Mouse (Mus musculus): ENCODE measurements around the gene Rpl18. TPM values are rescaled to one million over a fixed set of nuclear protein-coding genes. Genes with fewer than 3 reads are reported as not detected.

Rpl18 gene
- polyA plus RNA-seq, 1 experiment from 2014 or later: 603 TPM

GRCm38 (mm10) chr7:45730727-45731431 lies 15.6 kb downstream of the Rpl18 start:
- H3K27me3 ChIP-seq (ENCODE audit: control insufficient read depth, insufficient read depth, low read length): no peaks in the 10 kb centered on the region
- no peak overlapping the region for H3K4me2 ChIP-seq (ENCODE audit: low read depth, low read length)
- H3K27ac ChIP-seq (ENCODE audit: low read depth, low read length): no peak overlapping the region
- no peak overlapping the region for H3K9ac ChIP-seq (replicated peaks; ENCODE audit: low read depth, low read length)
- 16% methylated on average over 16 of the region's 16 CpGs for WGBS
- no peak overlapping the region for H3K4me3 ChIP-seq (ENCODE audit: low read depth, low read length)
- no peak; the same call in 1 of the 2 replicates for ATAC-seq (ENCODE audit: low read depth)
- 0 out of 2 replicates have a peak, but pooled peaks cover 7% of the 10 kb centered on the region for H3K36me3 ChIP-seq (ENCODE audit: control insufficient read depth, insufficient read depth, low read length)
- H3K9me3 ChIP-seq (ENCODE audit: control insufficient read depth, low read length): no peaks in the 10 kb centered on the region
- no peaks in the 10 kb centered on the region for H3K4me1 ChIP-seq (ENCODE audit: control insufficient read depth, insufficient read depth, low read length)

- H3K36me3 ChIP-seq (ENCODE audit: control insufficient read depth, insufficient read depth, low read length): no peaks in the 10 kb centered on the region
- no peaks in the 10 kb centered on the region for H3K4me1 ChIP-seq (ENCODE audit: control insufficient read depth, insufficient read depth, low read length)
- no peak overlapping the region for H3K4me2 ChIP-seq (ENCODE audit: low read depth, low read length)
- H3K27me3 ChIP-seq (ENCODE audit: control insufficient read depth, insufficient read depth, low read length): no peaks in the 10 kb centered on the region
- 80% methylated on average over 5 of the region's 5 CpGs for WGBS
- H3K27ac ChIP-seq (ENCODE audit: low read depth, low read length): no peak overlapping the region
- no peak overlapping the region for H3K9ac ChIP-seq (replicated peaks; ENCODE audit: low read depth, low read length)
- no peak overlapping the region for H3K4me3 ChIP-seq (ENCODE audit: low read depth, low read length)
- ATAC-seq (ENCODE audit: low read depth): no peak
- no peaks in the 10 kb centered on the region for H3K9me3 ChIP-seq (ENCODE audit: control insufficient read depth, low read length)
Measured at GRCm38 (mm10) chr7:45733477-45733876, 18.2 kb downstream of the Rpl18 start.

DNA sequence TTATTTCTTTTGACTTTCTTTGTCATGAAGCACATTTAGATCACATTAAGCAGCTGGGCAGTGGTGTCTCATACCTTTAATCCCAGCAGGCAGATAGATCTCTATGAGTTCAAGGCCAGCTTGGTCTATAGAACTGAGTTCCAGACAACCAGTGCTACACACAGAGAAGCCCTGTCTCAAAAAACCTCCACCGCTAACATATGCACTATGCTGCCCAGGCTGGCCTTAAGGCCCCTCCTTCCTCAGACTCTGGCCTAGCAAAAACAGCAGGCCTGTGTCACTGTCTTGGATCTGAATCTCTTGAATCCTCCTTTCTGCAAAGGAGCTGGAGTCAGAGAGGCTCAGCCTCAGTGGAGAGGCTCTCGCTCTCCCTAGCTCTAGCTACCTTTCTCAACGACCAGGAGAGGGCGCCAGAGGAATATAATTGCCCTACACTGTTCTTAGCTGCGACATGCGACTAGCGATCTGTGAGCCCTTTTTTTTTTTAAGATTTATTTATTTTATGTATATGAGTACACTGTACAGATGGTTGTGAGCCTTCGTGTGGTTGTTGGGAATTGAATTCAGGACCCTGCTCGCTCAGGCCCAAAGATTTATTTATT lies 24.0 kb downstream of the Rpl18 start:
- no peaks in the 10 kb centered on the region for H3K36me3 ChIP-seq (ENCODE audit: control insufficient read depth, insufficient read depth, low read length)
- no peaks in the 10 kb centered on the region for H3K9me3 ChIP-seq (ENCODE audit: control insufficient read depth, low read length)
- H3K4me3 ChIP-seq (ENCODE audit: low read depth, low read length): no peak overlapping the region
- 7% methylated on average over 9 of the region's 9 CpGs for WGBS
- H3K4me2 ChIP-seq (ENCODE audit: low read depth, low read length): no peak overlapping the region
- H3K9ac ChIP-seq (replicated peaks; ENCODE audit: low read depth, low read length): no peak overlapping the region
- peak; percentile 88; the same call in 1 of the 2 replicates for ATAC-seq (ENCODE audit: low read depth)
- no peaks in the 10 kb centered on the region for H3K4me1 ChIP-seq (ENCODE audit: control insufficient read depth, insufficient read depth, low read length)
- H3K27me3 ChIP-seq (ENCODE audit: control insufficient read depth, insufficient read depth, low read length): no peaks in the 10 kb centered on the region
- no peak overlapping the region for H3K27ac ChIP-seq (ENCODE audit: low read depth, low read length)

GRCm38 (mm10) chr7:45739820-45740219 lies 24.6 kb downstream of the Rpl18 start:
- Histone ChIP-seq H3K36me3 (ENCODE audit: control insufficient read depth, insufficient read depth, low read length) (no peaks in the 10 kb centered on the region), H3K4me2 (ENCODE audit: low read depth, low read length) (no peak overlapping the region), H3K27ac (ENCODE audit: low read depth, low read length) (no peak overlapping the region), H3K9me3 (ENCODE audit: control insufficient read depth, low read length) (no peaks in the 10 kb centered on the region), H3K9ac (replicated peaks; ENCODE audit: low read depth, low read length) (no peak overlapping the region), H3K27me3 (ENCODE audit: control insufficient read depth, insufficient read depth, low read length) (no peaks in the 10 kb centered on the region), H3K4me1 (ENCODE audit: control insufficient read depth, insufficient read depth, low read length) (no peaks in the 10 kb centered on the region), H3K4me3 (ENCODE audit: low read depth, low read length) (no peak overlapping the region)
- ATAC-seq (ENCODE audit: low read depth): peak; percentile 14; the same call in 1 of the 2 replicates
- WGBS: 70% methylated on average over 10 of the region's 10 CpGs

GRCm38 (mm10) chr7:45741308-45741707 lies 26.1 kb downstream of the Rpl18 start:
- Histone ChIP-seq H3K27me3 (ENCODE audit: control insufficient read depth, insufficient read depth, low read length) (no peaks in the 10 kb centered on the region), H3K4me2 (ENCODE audit: low read depth, low read length) (no peak overlapping the region)
- WGBS: 88% methylated on average over 12 of the region's 12 CpGs

DNA sequence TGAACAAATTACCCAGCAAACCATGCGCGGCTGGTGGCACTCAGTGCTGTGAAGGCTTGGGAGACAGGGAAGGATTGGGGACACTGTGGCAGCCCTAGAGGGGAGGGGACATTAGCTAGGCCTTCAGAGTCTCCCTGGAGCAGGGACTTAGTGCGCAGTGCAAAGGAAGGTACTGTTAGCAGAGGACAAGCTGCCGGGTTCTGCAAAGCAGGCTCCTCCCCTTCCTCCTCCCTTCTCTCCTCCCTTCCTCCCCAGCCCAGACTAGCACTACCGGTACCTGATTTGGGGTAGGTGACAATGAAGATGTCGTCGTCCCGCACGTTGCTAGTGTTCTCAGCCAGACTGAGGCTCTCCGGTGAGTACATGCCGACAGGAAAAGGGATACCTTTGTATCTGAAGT lies 26.5 kb downstream of the Rpl18 start:
- no peaks in the 10 kb centered on the region for H3K9me3 ChIP-seq (ENCODE audit: control insufficient read depth, low read length)
- peak overlapping the region; percentile 11; the same call in 1 of the 2 replicates for H3K4me2 ChIP-seq (ENCODE audit: low read depth, low read length)
- WGBS: 38% methylated on average over 11 of the region's 11 CpGs
- H3K4me3 ChIP-seq (ENCODE audit: low read depth, low read length): no peak overlapping the region
- H3K27ac ChIP-seq (ENCODE audit: low read depth, low read length): no peak overlapping the region
- H3K9ac ChIP-seq (replicated peaks; ENCODE audit: low read depth, low read length): no peak overlapping the region
- H3K4me1 ChIP-seq (ENCODE audit: control insufficient read depth, insufficient read depth, low read length): no peaks in the 10 kb centered on the region
- ATAC-seq (ENCODE audit: low read depth): no peak
- no peaks in the 10 kb centered on the region for H3K36me3 ChIP-seq (ENCODE audit: control insufficient read depth, insufficient read depth, low read length)
- H3K27me3 ChIP-seq (ENCODE audit: control insufficient read depth, insufficient read depth, low read length): no peaks in the 10 kb centered on the region

More at GRCm38 (mm10) chr7:45741308-45741707, 26.1 kb downstream of the Rpl18 start:
- no peak overlapping the region for H3K4me3 ChIP-seq (ENCODE audit: low read depth, low read length)
- H3K9me3 ChIP-seq (ENCODE audit: control insufficient read depth, low read length): no peaks in the 10 kb centered on the region
- H3K9ac ChIP-seq (replicated peaks; ENCODE audit: low read depth, low read length): no peak overlapping the region
- no peak for ATAC-seq (ENCODE audit: low read depth)
- no peaks in the 10 kb centered on the region for H3K4me1 ChIP-seq (ENCODE audit: control insufficient read depth, insufficient read depth, low read length)
- H3K36me3 ChIP-seq (ENCODE audit: control insufficient read depth, insufficient read depth, low read length): no peaks in the 10 kb centered on the region
- no peak overlapping the region for H3K27ac ChIP-seq (ENCODE audit: low read depth, low read length)

DNA sequence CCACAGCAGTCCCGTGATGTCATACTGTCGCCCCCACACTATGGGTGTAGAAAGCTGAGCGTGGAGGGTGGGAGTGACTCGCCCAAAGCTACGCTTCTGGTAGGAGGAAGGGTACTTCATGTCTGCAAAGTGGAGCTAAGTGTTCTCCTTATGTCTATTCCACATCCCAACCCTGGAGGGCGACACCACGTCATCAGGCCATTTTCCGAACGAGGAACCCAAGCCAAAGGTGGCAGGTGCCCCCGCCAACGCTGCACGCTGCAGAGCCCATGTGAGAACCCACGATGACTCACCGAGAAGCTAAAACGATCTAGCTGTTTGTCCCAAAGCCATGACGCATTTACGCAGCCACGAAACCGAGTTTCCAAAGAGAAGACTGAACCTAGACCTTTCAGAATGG lies 27.1 kb downstream of the Rpl18 start:
- H3K36me3 ChIP-seq (ENCODE audit: control insufficient read depth, insufficient read depth, low read length): no peaks in the 10 kb centered on the region
- no peak overlapping the region for H3K27ac ChIP-seq (ENCODE audit: low read depth, low read length)
- 35% methylated on average over 19 of the region's 19 CpGs for WGBS
- H3K4me2 ChIP-seq (ENCODE audit: low read depth, low read length): peak overlapping the region; percentile 8; the same call in 1 of the 2 replicates
- H3K9ac ChIP-seq (replicated peaks; ENCODE audit: low read depth, low read length): no peak overlapping the region
- no peaks in the 10 kb centered on the region for H3K9me3 ChIP-seq (ENCODE audit: control insufficient read depth, low read length)
- no peak overlapping the region for H3K4me3 ChIP-seq (ENCODE audit: low read depth, low read length)
- no peaks in the 10 kb centered on the region for H3K27me3 ChIP-seq (ENCODE audit: control insufficient read depth, insufficient read depth, low read length)
- no peak for ATAC-seq (ENCODE audit: low read depth)
- H3K4me1 ChIP-seq (ENCODE audit: control insufficient read depth, insufficient read depth, low read length): no peaks in the 10 kb centered on the region

GRCm38 (mm10) chr7:45744387-45744786 lies 29.1 kb downstream of the Rpl18 start:
- no peak for ATAC-seq (ENCODE audit: low read depth)
- H3K27ac ChIP-seq (ENCODE audit: low read depth, low read length): no peak overlapping the region

GRCm38 (mm10) chr7:45746518-45746917 lies 31.3 kb downstream of the Rpl18 start:
- Histone ChIP-seq H3K27me3 (ENCODE audit: control insufficient read depth, insufficient read depth, low read length) (no peaks in the 10 kb centered on the region), H3K9me3 (ENCODE audit: control insufficient read depth, low read length) (no peaks in the 10 kb centered on the region), H3K4me3 (ENCODE audit: low read depth, low read length) (no peak overlapping the region), H3K9ac (replicated peaks; ENCODE audit: low read depth, low read length) (no peak overlapping the region), H3K4me2 (ENCODE audit: low read depth, low read length) (no peak overlapping the region), H3K27ac (ENCODE audit: low read depth, low read length) (no peak overlapping the region), H3K4me1 (ENCODE audit: control insufficient read depth, insufficient read depth, low read length) (no peaks in the 10 kb centered on the region), H3K36me3 (ENCODE audit: control insufficient read depth, insufficient read depth, low read length) (no peaks in the 10 kb centered on the region)
- ATAC-seq (ENCODE audit: low read depth): no peak
- 64% methylated on average over 6 of the region's 6 CpGs for WGBS

More at GRCm38 (mm10) chr7:45744387-45744786, 29.1 kb downstream of the Rpl18 start:
- Histone ChIP-seq H3K36me3 (ENCODE audit: control insufficient read depth, insufficient read depth, low read length) (no peaks in the 10 kb centered on the region), H3K4me3 (ENCODE audit: low read depth, low read length) (no peak overlapping the region), H3K27me3 (ENCODE audit: control insufficient read depth, insufficient read depth, low read length) (no peaks in the 10 kb centered on the region), H3K9me3 (ENCODE audit: control insufficient read depth, low read length) (no peaks in the 10 kb centered on the region), H3K4me2 (ENCODE audit: low read depth, low read length) (no peak overlapping the region), H3K9ac (replicated peaks; ENCODE audit: low read depth, low read length) (no peak overlapping the region), H3K4me1 (ENCODE audit: control insufficient read depth, insufficient read depth, low read length) (no peaks in the 10 kb centered on the region)
- 40% methylated on average over 2 of the region's 2 CpGs for WGBS

Measured in neural tube, embryonic 14.5 days (tissue).